Mouse (Mus musculus) NIH3T3 (cell line): ENCODE results near the gene Tapbpl.

ENCODE experiments used
- DNase-seq: peaks from one replicate; pipeline ENCODE4 v3.0.0-alpha.2; 2012; ENCODE audit warnings: low read depth

The Tapbpl gene

GRCm38 (mm10) chr6:125239547-125239946 lies 7.9 kb upstream of the Tapbpl start:
- DNase-seq = no peak

DNA sequence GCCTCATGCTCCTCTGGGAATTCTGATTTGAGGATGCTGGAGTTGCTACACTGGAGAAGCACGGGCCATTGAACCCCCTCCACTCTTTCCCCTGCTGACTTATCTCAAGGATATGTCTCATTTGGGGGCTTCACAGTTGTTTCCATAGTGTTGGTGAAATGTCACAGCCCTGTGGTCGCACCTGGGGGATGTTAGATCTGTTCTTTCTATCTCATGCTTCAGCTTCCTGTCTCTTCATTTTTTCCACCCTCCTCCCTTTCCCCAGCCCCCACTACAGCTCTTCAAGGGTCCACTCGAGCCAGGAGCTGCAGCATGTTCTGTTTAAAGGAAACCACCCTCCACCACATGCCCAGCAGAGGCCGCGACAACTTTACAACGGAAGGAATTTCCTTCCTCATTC lies 6.7 kb upstream of the Tapbpl start:
- DNase-seq = peak; percentile 45

DNA sequence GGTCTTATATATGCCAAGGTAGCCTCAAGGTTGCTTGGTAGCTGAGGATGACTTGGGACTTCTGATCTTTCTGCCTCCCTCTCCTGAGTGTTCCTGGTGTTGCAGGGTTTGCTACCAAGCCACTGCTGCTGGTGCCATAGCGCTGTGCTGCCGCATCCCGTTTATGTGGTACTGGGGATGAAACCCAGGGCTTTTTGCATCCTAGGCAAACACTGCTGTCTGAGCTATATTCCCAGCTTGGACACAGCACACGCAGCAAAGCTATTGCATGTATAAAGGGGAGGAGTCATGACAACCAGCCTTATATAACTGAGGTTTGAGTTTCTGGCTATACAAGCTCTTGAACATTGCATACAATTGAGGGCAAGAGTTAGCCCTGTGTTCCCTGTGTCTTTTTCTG lies 5.8 kb upstream of the Tapbpl start:
- DNase-seq = no peak

- no peak for DNase-seq
These were observed 5.1 kb upstream of the Tapbpl start, which contains the start of gene Cd27 for GRCm38 (mm10) chr6:125236782-125237181. TSS of gene Cd27 (minus strand) at chr6:125237010.

DNA sequence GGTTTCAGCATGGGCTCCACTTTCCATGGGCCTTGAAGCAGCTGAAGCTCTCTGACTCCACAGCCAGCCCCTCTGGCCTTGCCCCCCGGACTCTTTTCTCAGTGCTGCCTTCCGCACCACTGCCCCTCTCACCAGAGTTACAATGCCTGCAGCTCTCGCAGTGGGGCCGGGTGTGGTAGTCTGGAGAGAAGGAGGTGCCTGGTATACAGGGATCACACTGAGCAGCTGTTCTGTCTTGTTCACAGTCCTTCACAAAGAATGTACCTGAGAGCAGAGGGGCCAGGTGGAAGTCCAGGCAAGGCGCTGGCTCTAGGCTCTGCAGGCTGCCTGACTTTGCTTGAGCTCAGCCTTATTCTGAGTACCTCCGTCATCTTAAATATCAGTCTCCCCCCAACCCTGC lies 4.7 kb upstream of the Tapbpl start:
- DNase-seq = no peak

- DNase-seq = no peak
These were observed 2.8 kb upstream of the Tapbpl start for GRCm38 (mm10) chr6:125234520-125234828.

DNA sequence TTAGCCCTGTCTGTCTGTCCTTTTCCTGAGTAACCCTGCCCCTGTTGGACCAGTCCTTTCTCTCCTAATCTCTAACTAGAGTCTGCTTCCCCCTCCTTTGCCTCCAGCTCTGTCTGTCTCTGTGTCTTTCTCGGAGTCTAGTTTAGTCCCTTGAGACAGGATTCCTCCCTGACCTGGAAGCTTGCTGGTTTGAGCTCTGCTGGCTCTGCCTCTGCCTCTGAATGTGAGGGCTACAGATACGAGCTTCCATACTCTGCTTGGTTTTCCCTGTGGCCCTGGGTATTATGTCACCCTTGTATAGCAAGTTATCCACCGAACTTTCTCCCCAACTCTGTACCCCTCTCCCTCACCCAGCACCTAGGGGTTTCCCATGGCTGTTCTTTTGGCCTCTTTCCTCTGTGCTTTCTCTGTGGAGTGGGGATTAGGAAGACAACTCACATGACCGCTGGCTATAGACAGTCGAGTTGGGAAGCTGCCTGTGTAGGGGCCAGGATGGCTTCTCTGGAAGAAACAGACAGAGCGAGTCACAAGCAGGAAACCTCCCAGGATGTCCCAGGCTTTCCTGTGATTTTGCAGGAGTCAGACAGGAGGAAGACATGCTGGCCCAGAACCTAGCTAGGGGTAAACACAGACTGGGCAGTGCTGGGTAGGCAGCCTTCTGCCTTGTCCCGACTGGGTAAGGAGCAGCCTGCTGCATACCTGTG lies 2.3 kb upstream of the Tapbpl start:
- peak; percentile 34 for DNase-seq

- DNase-seq = no peak
These were observed 856 bp upstream of the Tapbpl start for GRCm38 (mm10) chr6:125232516-125232915.

- no peak for DNase-seq
These were observed 381 bp upstream of the Tapbpl start for GRCm38 (mm10) chr6:125232045-125232437.

DNA sequence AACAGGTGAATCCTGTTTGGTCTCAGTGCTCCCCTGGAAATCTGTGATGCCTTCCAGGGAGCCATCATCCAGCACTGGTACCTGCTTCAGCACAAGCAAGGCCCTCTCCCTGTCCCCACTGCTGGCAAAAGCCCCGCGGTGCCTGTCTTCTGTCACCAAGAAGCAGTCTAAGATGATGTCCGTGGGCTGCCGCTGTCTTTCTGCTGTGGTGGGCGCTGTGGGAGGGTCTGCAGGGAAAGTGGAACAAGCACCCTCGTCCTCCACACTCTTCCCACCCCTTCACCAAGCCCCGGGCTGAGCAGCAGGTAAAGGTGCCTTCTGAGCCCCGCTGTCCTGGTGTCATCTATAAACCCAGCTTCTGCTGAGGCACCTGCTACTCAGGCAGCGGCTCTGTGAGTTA lies 1.1 kb downstream of the Tapbpl start:
- no peak for DNase-seq

- DNase-seq = peak; percentile 57
These were observed 6.0 kb downstream of the Tapbpl start for GRCm38 (mm10) chr6:125225518-125226115.

DNA sequence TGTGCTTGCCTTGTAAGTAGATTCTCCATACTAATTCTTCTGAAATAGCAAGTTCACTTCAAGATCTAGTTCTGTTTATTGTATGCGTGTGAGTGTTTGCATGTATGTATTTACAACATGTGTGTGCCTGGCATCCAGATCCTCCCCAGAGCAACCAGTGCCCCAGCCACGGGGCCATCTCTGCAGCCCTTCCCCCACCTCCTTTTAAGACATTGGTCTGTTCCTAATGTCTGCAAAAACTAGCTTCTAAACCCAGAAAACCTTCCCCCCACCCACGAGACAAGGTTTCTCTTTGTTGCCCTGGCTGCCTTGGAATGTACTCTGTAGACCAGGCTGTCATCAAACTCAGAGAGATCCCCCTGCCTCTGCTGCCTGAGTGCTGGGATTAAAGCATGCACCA lies 9.1 kb downstream of the Tapbpl start:
- DNase-seq = no peak

DNA sequence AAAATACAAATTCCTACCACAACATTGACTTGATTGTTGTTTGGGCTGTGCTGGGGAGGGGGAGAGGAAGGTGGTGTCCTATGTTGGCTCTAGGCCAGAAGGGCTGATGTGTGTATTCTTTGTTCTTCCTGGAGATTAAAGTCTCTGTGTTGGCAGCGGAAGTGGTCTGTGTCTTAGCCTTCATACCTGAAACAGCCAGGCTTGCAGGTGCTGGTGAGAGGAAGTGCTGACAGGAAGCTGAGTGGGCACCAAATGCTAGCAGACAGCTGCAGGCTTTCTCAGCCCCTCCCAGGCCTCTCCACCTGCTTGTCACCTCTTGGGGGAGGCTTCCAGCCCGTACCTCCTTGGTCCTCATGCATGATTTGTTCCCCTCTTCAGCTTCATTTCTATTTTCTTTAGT lies 9.5 kb downstream of the Tapbpl start:
- no peak for DNase-seq

- no peak for DNase-seq
These were observed 10.4 kb downstream of the Tapbpl start for GRCm38 (mm10) chr6:125221115-125221745.

DNA sequence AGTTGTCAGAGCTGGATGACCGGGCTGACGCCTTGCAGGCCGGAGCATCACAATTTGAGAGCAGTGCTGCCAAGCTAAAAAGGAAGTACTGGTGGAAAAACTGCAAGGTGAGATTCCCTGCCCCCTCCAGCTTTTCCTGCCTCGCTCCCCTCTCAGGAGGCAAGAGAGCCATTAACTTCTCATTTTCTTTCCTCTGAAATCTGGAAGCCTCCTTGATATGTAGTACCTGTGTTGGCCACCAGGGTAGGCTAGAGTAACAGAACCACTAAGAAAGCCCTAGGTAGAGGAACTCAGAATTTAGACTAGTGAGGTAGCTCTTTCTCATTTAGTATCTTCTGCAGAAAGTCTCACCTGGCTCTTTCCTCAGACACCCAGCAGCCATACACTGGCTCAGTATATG lies 12.7 kb downstream of the Tapbpl start:
- peak; percentile 89 for DNase-seq

GRCm38 (mm10) chr6:125217899-125218298 lies 13.8 kb downstream of the Tapbpl start:
- no peak for DNase-seq

- no peak for DNase-seq
These were observed 14.8 kb downstream of the Tapbpl start for GRCm38 (mm10) chr6:125216898-125217297.

DNA sequence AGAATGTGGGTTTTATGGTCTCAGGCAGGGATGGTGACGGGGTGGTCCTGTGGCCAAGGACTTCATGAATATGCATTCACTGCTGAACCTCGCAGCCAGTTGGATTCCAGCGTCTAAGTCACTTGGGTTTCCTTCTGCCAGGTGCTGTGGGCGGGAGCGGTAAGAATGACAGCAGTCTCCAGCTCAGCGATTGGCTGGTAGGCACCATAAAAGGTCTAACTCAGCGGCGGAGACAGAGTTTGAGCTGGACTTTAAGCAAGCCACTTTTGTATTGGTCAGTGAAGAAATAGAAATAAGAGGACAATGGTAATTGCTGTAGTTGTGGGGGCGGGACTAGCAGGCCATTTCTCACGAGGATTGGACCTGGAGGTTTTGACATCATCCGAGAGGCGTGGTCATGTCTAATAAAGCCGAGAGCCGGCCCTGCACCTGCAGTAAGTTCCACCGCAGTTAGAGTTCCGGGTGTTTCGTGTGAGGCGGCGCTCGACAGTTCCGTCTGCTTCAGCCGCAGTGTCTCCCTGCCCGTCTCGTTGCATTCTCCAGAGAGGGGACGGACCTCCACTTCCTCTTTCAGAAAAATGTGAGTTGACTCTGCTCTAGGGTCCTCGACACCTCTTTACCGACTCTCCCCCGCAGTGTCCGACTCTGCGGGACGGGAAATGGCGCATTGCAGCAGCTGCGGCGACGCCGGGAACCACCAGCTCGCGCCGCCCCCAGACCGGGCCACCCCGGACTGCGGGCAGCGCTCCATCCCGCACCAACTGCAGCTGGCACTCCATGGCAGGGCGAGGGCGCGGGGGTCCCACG lies 16.3 kb downstream of the Tapbpl start, which contains the start of gene Vamp1:
TSS of gene Vamp1 (plus strand) at position 404 of the 807 bp plus-strand sequence.
- peak; percentile 96 for DNase-seq

- DNase-seq = no peak
These were observed 17.9 kb downstream of the Tapbpl start for GRCm38 (mm10) chr6:125213715-125214114.

GRCm38 (mm10) chr6:125213129-125213528 lies 18.5 kb downstream of the Tapbpl start:
- no peak for DNase-seq

- DNase-seq = no peak
These were observed 19.0 kb downstream of the Tapbpl start for GRCm38 (mm10) chr6:125212621-125213020.

DNA sequence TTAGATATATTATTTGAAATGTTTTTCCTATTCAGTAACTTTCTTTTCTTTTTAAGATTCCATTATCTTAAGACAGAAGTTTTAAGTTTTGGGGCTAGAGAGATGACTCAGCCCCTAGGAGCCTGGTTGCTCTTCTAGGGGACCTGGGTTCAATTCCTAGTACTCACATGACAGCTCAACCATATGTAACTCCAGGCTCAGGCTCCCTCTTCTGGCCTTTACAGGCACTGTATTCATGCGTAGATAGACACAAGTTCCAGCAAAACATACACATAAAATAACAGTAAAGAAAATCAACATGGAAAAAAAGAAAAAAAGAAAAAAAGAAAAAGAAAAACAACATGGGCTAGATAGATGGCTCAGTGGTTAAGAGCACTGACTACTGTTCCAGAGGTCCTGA lies 21.2 kb downstream of the Tapbpl start:
- DNase-seq = peak; percentile 20

GRCm38 (mm10) chr6:125197166-125197565 lies 34.5 kb downstream of the Tapbpl start:
- DNase-seq = peak; percentile 24
